In the genomic region with DNA sequence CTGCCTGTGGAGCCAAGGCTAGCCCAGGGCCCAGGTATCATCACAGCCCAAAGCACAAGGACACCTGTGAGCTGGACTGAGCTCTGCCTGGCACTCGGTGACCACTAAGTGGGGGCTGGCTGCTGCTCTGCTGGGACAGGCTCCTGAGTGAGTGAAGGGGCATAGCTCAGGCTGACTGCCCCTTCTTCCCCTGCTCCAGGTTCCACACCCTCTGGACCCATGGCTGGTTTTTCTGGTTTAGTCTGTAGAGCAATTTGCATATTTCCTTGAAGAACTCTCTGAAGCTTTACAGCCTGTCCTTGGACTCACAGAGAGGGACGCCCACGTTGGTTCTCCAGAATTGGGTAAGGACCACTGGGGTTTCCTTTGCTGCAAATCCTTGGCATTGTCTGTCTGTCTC, we compare ENCODE assay signal across 35 mouse cellular contexts. TPM values are rescaled to one million over a fixed set of nuclear protein-coding genes. Genes with fewer than 3 reads are reported as not detected.
A peak's percentile ranks its signal among the peaks of the same experiment; 100 is the strongest.
DNase-seq lines count a peak whose midpoint lies in the region; ATAC-seq lines count a peak whose summit lies in the region.
"Had no signal": no experiment of that assay in that cellular context is flagged by ENCODE, and none has a peak within 500 bp of the region (broad histone marks: within the 10 kb centered on the region; RNA-seq: fewer than 3 reads in every experiment).

No protein-coding gene starts in this region.

- peak overlapping the region; percentile 57 for H3K27ac ChIP-seq in kidney, embryonic 16.5 days (ENCODE audit: low read length)
- H3K27ac ChIP-seq: hindbrain, embryonic 10.5 days; hindbrain, embryonic 15.5 days; liver, embryonic 15.5 days; neural tube, embryonic 12.5 days had no signal

- H3K4me3 ChIP-seq in kidney, embryonic 16.5 days (ENCODE audit: low read length): no peak overlapping the region
- H3K4me3 ChIP-seq: erythroblast, embryonic 14.5 days; hindbrain, embryonic 10.5 days; hindbrain, embryonic 15.5 days; liver, embryonic 15.5 days; neural tube, embryonic 12.5 days had no signal

- H3K27me3 ChIP-seq in kidney, embryonic 16.5 days (ENCODE audit: insufficient read depth, low read length): no peaks in the 10 kb centered on the region
- H3K27me3 ChIP-seq: hindbrain, embryonic 15.5 days; liver, embryonic 15.5 days; neural tube, embryonic 12.5 days; Patski had no signal

- no peaks in the 10 kb centered on the region for H3K9me3 ChIP-seq in kidney, embryonic 16.5 days (ENCODE audit: low read length)
- H3K9me3 ChIP-seq: hindbrain, embryonic 10.5 days; hindbrain, embryonic 15.5 days; liver, embryonic 15.5 days; neural tube, embryonic 12.5 days had no signal

- peak; percentile 67 for ATAC-seq in kidney, embryonic 16.5 days (ENCODE audit: low FRiP score, low TSS enrichment)
- ATAC-seq in megakaryocyte progenitor cell, adult 5-6 weeks (replicated peaks; ENCODE audit: poor library complexity): no peak
- ATAC-seq: forebrain, embryonic 16.5 days; inflammation-experienced regulatory T-cells, adult 6 months; midbrain, embryonic 16.5 days; Patski had no signal

- 66% methylated on average over 3 of the region's 3 CpGs for WGBS in kidney, embryonic 16.5 days

- H3K4me2 ChIP-seq in kidney, embryonic 16.5 days (replicated peaks; ENCODE audit: low read depth, low read length): no peak overlapping the region
- H3K4me2 ChIP-seq: hindbrain, embryonic 15.5 days; liver, embryonic 15.5 days; midbrain, embryonic 11.5 days; neural tube, embryonic 12.5 days had no signal

- DNase-seq in kidney, adult 18-20 months: no peak
- DNase-seq in urinary bladder, postnatal 14 days (ENCODE audit: low spot score): peak; percentile 51
- no peak for DNase-seq in urinary bladder, postnatal 25 days (ENCODE audit: low spot score)
- DNase-seq in lung, postnatal 36 days: peak; percentile 28
- DNase-seq in cerebellum, adult 11-12 months: no peak
- DNase-seq in frontal cortex, postnatal 25 days (ENCODE audit: low spot score in 2 of 2): no peak
- DNase-seq: adrenal gland, postnatal 25 days; cerebellum, adult 18-20 months; cerebellum, postnatal 10 days; heart, postnatal 14 days; kidney, postnatal 14 days; layer of hippocampus, adult 9-11 months; liver; right cerebral cortex, adult 18-20 months; spleen, adult 18-20 months had no signal

- H3K9ac ChIP-seq in kidney, embryonic 16.5 days (replicated peaks; ENCODE audit: low read length): no peak overlapping the region
- H3K9ac ChIP-seq: hindbrain, embryonic 15.5 days; liver, embryonic 15.5 days; neural tube, embryonic 12.5 days had no signal

- no peaks in the 10 kb centered on the region for H3K36me3 ChIP-seq in kidney, embryonic 16.5 days (ENCODE audit: insufficient read depth, low read length)
- H3K36me3 ChIP-seq: hindbrain, embryonic 10.5 days; hindbrain, embryonic 15.5 days; liver, embryonic 15.5 days; neural tube, embryonic 12.5 days had no signal

- no peaks in the 10 kb centered on the region for H3K4me1 ChIP-seq in kidney, embryonic 16.5 days (ENCODE audit: insufficient read depth, low read length)
- H3K4me1 ChIP-seq: hindbrain, embryonic 15.5 days; neural tube, embryonic 12.5 days had no signal

RNA-seq across cellular contexts. Expression of gene Tmco4, which starts 10.7 kb away (rescaled TPM):
- polyA plus RNA-seq in kidney, embryonic 16.5 days (2015; fragmentation: Nextera tagmentation; extraction: Ambion mirVana): 8.8 and 8.9 TPM in 2 replicates
- total RNA-seq in megakaryocyte progenitor cell, adult 5-6 weeks (2015): 8.3 and 9.5 TPM in 2 replicates
- total RNA-seq in megakaryocyte progenitor cell, adult 5-6 weeks (2017): 19.6 and 26.9 TPM in 2 replicates

RNA-seq across cellular contexts. Expression of gene Rnf186, which starts 16.5 kb away (rescaled TPM):
- 9.8 and 11.0 TPM in 2 replicates for polyA plus RNA-seq in kidney, embryonic 16.5 days (2015; fragmentation: Nextera tagmentation; extraction: Ambion mirVana)
- total RNA-seq in megakaryocyte progenitor cell, adult 5-6 weeks (2015): not detected in 2 replicates
- total RNA-seq in megakaryocyte progenitor cell, adult 5-6 weeks (2017): not detected in 2 replicates
- total RNA-seq: adrenal gland, postnatal 25 days; common myeloid progenitor, adult 5-6 weeks; gastrocnemius, adult 8-10 months; left cerebral cortex, adult 18-20 months; left cerebral cortex, postnatal 14 days had no signal
- polyA plus RNA-seq: embryonic facial prominence, embryonic 14.5 days; erythroblast, embryonic 14.5 days; forebrain, embryonic 11.5 days; forebrain, embryonic 16.5 days; heart, embryonic 14.5 days; hindbrain, embryonic 10.5 days; inflammation-experienced regulatory T-cells, adult 6 months; limb, embryonic 11.5 days; midbrain, embryonic 11.5 days; midbrain, embryonic 16.5 days; neural tube, embryonic 12.5 days; Patski had no signal

Comparison
In these comparisons a context has a peak if more than half of its experiments do, and no peak if none do; other contexts are left out.
1. DNase-seq: peak in urinary bladder, postnatal 14 days (single experiment) and lung, postnatal 36 days (single experiment); none in kidney, adult 18-20 months (single experiment), urinary bladder, postnatal 25 days (single experiment), cerebellum, adult 11-12 months (single experiment) and frontal cortex, postnatal 25 days (0 of 2).